Mouse (Mus musculus) lung, postnatal 0 days (tissue): ENCODE data around the gene Chic2. TPM values are rescaled to one million over a fixed set of nuclear protein-coding genes. Genes with fewer than 3 reads are reported as not detected.

Experiments used
- ATAC-seq: fragments of 200-750 bp; cut with Nextera tagmentation; 2 replicates; pipeline ENCODE4 v1.8.0; 2017; ENCODE audit warnings: moderate library complexity
- DNase-seq: peaks from one replicate; pipeline ENCODE4 v3.0.0-alpha.2; 2016; ENCODE audit warnings: low spot score
- H3K27ac ChIP-seq: fragments of 300-500 bp; sonication (generic); 2 replicates; pipeline ENCODE4 v1.5.1; 2014; ENCODE audit warnings: antibody characterized with exemption, mild to moderate bottlenecking, low read length, mixed read lengths
- H3K27me3 ChIP-seq: fragments of 300-500 bp; sonication (generic); replicated peaks from 2 replicates; pipeline ENCODE4 v1.6.1; 2014; ENCODE audit warnings: low read length, mixed read lengths; ENCODE audit not compliant: insufficient read depth
- H3K36me3 ChIP-seq: fragments of 300-500 bp; sonication (generic); 2 replicates; pipeline ENCODE4 v1.6.1; 2014; ENCODE audit warnings: low read length, mixed read lengths; ENCODE audit not compliant: insufficient read depth
- H3K4me1 ChIP-seq: fragments of 300-500 bp; sonication (generic); 2 replicates; pipeline ENCODE4 v1.6.1; 2014; ENCODE audit warnings: antibody characterized with exemption, low read depth, low read length, mixed read lengths; ENCODE audit not compliant: insufficient read depth
- H3K4me2 ChIP-seq: fragments of 300-500 bp; sonication (generic); replicated peaks from 2 replicates; pipeline ENCODE4 v1.6.1; 2014; ENCODE audit warnings: low read depth, mild to moderate bottlenecking, low read length, moderate library complexity, mixed read lengths
- H3K4me3 ChIP-seq: fragments of 300-500 bp; sonication (generic); 2 replicates; pipeline ENCODE4 v1.5.1; 2014; ENCODE audit warnings: low read depth, low read length
- H3K9ac ChIP-seq: fragments of 300-500 bp; sonication (generic); replicated peaks from 2 replicates; pipeline ENCODE4 v1.6.1; 2014; ENCODE audit warnings: low read depth, mild to moderate bottlenecking
- H3K9me3 ChIP-seq: fragments of 300-500 bp; sonication (generic); 2 replicates; pipeline ENCODE4 v1.6.1; 2016; ENCODE audit warnings: low read length, mixed read lengths
- CTCF ChIP-seq: IDR thresholded peaks from 2 replicates; pipeline ENCODE4 v1.5.1; 2016; ENCODE audit warnings: antibody characterized with exemption, mild to moderate bottlenecking
- EP300 ChIP-seq: IDR thresholded peaks from 2 replicates; pipeline ENCODE4 v1.6.1; 2016; ENCODE audit warnings: antibody characterized with exemption, mild to moderate bottlenecking, control low read depth
- WGBS: fragments of 180-500 bp; shearing (Covaris S2); extraction: QIAGEN DNeasy Blood & Tissue Kit; methylation state at CpG from one replicate; pipeline ENCODE4 v1.1.7; 2014; 5-methylcytosine and 5-hydroxymethylcytosine counted together
- polyA plus RNA-seq: library from polyadenylated mRNA; unstranded; fragments of >200 nt; fragmentation: Nextera tagmentation; extraction: Ambion mirVana; gene quantifications from 2 replicates; pipeline ENCODE4 v1.2.1, GENCODE M21; 2015

Chic2 gene
- polyA plus RNA-seq, 1 experiment from 2014 or later = 56.9 TPM

DNA sequence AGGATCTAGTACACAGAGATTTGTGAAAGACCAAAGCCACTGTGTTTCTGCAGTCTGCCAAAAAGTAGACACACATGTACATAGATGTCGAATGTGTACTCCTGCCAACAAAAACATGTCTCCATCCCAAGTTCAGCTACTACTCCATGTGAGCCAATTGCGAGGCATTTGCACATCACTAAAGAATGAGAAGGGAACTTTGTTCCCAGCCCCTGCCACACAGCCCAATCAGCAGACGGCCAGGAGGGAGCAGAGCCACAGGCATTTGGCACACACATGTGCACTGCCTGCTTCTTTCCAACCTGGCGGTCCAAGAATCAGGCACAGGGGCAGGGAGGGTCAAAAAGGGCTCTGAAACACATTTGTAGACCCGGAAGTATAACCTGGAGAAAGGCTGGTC, 81.8 kb downstream of the Chic2 start:
- ATAC-seq (peak; percentile 49; the same call in 1 of the 2 replicates), DNase-seq (no peak)

DNA sequence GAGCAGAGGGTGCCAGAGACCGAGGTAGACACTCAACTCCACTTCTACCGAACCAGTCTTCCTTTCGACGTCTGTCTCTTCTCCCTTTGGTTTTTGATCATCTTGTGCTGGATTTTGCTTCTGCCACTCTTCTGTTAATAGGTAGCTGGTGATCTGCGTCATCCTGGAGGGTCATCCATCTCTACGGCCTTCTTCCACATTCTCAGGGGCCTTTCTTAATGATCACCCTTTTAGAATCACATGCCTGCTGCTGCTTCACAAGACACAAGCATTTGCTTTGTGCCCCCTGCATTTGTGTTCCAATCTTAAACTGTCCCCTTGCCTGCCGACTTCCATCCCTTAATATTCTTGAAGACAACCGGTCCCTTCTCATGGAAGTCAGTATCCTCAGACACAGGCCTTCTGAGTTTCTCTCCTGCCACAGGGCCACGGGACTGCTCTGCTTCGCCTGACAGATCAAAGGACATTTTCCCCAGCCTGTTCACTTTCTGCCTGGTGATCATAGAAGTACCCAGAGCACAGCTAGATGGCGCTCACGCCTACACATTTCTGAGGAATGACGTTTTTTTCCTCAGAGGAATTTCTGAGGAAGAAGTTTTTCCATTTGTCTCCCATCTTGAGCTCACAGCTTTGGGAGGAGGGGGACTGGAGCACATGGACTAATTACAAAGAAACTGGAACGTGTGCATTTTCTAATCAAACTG, 83.6 kb downstream of the Chic2 start:
- no peak overlapping the region for H3K4me2 ChIP-seq
- DNase-seq (peak; percentile 90), ATAC-seq (peak; percentile 64)
- H3K4me1 ChIP-seq = no peaks in the 10 kb centered on the region
- TF ChIP-seq EP300 (no peak), CTCF (peak; percentile 89)
- H3K27ac ChIP-seq = no peak overlapping the region
- H3K27me3 ChIP-seq = no peaks in the 10 kb centered on the region
- 31% methylated on average over 14 of the region's 14 CpGs for WGBS
- H3K36me3 ChIP-seq = no peaks in the 10 kb centered on the region
- no peak overlapping the region for H3K9ac ChIP-seq
- H3K4me3 ChIP-seq = no peak overlapping the region
- H3K9me3 ChIP-seq = no peaks in the 10 kb centered on the region

More for the DNA sequence above, 81.8 kb downstream of the Chic2 start:
- 63% methylated on average over 5 of the region's 5 CpGs for WGBS
- Histone ChIP-seq H3K36me3 (no peaks in the 10 kb centered on the region), H3K9me3 (no peaks in the 10 kb centered on the region), H3K4me1 (no peaks in the 10 kb centered on the region; the same call in 1 of the 2 replicates), H3K4me2 (no peak overlapping the region), H3K27ac (no peak overlapping the region), H3K27me3 (no peaks in the 10 kb centered on the region), H3K4me3 (no peak overlapping the region), H3K9ac (no peak overlapping the region)
- TF ChIP-seq CTCF = no peak
- TF ChIP-seq EP300 = no peak

DNA sequence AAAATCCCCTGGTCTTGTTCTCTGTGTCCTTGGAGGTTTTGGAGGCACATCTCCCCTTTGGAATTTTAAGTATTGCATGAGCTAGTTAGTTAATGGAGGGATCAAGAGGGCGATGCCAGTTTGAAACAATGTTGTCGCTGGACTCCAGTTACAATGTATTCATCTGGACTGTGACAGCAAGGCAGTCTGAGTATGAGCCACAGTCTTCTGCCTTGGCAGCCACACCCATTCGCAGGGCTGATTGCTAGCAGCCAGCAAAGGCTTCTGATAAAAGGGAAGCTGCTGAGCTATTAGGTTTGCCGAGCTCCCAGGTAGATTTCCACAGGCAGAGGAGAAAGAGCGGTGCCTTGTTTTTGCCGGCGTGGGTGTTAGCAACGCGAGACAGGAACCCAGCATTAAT, 84.3 kb downstream of the Chic2 start:
- DNase-seq = no peak
- Histone ChIP-seq H3K36me3 (no peaks in the 10 kb centered on the region), H3K4me1 (no peaks in the 10 kb centered on the region), H3K4me3 (no peak overlapping the region), H3K4me2 (no peak overlapping the region), H3K27me3 (no peaks in the 10 kb centered on the region), H3K27ac (no peak overlapping the region), H3K9me3 (no peaks in the 10 kb centered on the region), H3K9ac (no peak overlapping the region)
- no peak for ATAC-seq
- TF ChIP-seq CTCF = no peak
- TF ChIP-seq EP300 = no peak
- 53% methylated on average over 9 of the region's 9 CpGs for WGBS

DNA sequence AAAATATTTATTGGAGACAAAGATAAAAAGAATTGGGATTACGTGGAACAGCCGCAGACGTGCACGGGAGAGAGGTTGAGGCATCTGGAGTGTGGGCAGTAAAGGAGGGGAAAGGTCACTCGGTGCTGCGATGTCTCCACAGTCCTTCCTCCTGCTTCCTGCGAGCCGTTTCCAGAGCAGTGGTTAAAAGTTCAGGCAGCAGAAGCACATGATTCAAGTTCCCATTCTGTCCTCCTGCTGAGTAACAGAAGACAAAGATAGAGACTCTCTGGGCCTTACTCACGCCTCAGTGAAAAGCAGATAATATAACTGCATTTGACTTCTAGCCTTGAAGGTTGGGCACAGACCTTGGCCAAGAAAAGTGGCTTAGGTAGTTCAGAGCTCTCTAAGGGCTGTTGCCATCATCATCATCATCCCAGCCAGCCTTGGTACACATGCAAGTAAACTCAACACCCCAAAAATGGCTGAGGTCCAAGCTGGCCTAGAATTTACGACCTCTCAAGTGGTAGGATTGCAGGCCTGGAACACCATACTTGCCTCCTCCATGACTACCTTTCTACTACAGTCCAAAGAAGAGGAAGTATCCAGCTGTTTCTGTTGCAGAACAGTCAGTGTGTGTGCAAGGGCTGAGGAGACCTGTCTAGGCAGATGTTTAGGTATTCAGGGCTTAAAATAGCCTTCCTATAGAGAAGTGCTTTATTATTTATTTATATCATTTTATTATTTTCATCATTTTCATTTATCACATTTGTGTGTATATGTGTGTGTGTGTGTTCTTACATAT, 87.1 kb downstream of the Chic2 start:
- no peaks in the 10 kb centered on the region for H3K36me3 ChIP-seq
- DNase-seq = peak; percentile 19
- H3K27ac ChIP-seq = no peak overlapping the region
- H3K4me1 ChIP-seq = no peaks in the 10 kb centered on the region
- no peak overlapping the region for H3K4me2 ChIP-seq
- H3K27me3 ChIP-seq = no peaks in the 10 kb centered on the region
- WGBS = 43% methylated on average over 10 of the region's 10 CpGs
- TF ChIP-seq CTCF = no peak
- TF ChIP-seq EP300 = no peak
- no peaks in the 10 kb centered on the region for H3K9me3 ChIP-seq
- 0 out of 2 replicates have a peak, but pooled peaks have one; percentile 19 for ATAC-seq
- H3K4me3 ChIP-seq = no peak overlapping the region
- no peak overlapping the region for H3K9ac ChIP-seq

DNA sequence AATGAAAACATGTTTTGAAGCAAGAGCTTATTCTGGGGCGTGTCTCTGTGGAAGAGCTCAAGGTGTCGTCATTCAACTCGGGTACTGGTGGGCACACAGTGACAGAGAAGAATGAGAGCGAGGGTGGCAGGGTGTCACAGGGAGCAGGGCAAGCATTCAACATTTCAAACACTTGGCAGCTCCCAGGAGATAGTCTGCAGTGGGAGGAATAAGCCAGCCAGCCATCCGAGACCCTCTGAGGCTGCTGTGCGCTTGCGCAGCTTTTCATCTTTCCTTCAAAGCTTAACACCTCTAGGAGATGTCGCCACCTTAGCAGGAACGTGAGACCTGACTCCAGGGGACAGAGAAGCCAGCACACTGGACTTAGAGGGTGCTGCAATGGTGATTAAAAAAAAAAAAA, 88.2 kb downstream of the Chic2 start:
- no peaks in the 10 kb centered on the region for H3K9me3 ChIP-seq
- DNase-seq (peak; percentile 10), ATAC-seq (no peak)
- H3K4me2 ChIP-seq = no peak overlapping the region
- H3K4me3 ChIP-seq = no peak overlapping the region
- H3K36me3 ChIP-seq = no peaks in the 10 kb centered on the region
- no peak overlapping the region for H3K27ac ChIP-seq
- no peaks in the 10 kb centered on the region for H3K4me1 ChIP-seq
- TF ChIP-seq CTCF (no peak), EP300 (no peak)
- H3K27me3 ChIP-seq = no peaks in the 10 kb centered on the region
- no peak overlapping the region for H3K9ac ChIP-seq
- 22% methylated on average over 9 of the region's 9 CpGs for WGBS

DNA sequence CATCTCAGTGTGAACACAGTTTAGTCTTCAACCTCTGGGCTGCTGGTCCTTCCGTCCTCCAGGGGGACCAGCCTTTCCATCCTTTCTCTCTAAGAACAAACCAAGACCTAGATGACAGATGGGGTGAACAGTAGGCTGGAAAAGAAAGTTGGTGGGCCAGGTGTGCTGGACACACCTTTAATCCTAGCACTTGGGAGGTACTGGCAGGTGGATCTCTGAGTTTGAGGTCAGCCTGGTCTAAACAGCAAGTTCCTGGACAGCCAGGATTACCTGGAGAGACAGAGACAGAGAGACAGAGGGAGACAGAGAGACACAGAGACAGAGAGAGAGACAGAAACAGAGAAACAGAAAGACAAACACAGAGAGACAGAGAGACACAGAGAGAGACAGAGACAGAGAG, 89.0 kb downstream of the Chic2 start:
- H3K27me3 ChIP-seq = no peaks in the 10 kb centered on the region
- WGBS = 81% methylated on average over 1 of the region's 1 CpGs

More for the DNA sequence above, 89.0 kb downstream of the Chic2 start:
- Histone ChIP-seq H3K27ac (no peak overlapping the region), H3K4me3 (no peak overlapping the region), H3K4me2 (no peak overlapping the region), H3K9me3 (no peaks in the 10 kb centered on the region), H3K36me3 (no peaks in the 10 kb centered on the region), H3K4me1 (no peaks in the 10 kb centered on the region), H3K9ac (no peak overlapping the region)
- ATAC-seq (no peak), DNase-seq (no peak)
- no peak for TF ChIP-seq EP300
- TF ChIP-seq CTCF = no peak
